Mouse (Mus musculus) splenic B cell, adult 2 months (primary cell): ENCODE results near the gene Tceal3.
A peak's percentile ranks its signal among the peaks of the same experiment; 100 is the strongest.
"Not testable (repeated sequence)": the region's sequence is repeated elsewhere in the genome, so short reads cannot be mapped to it uniquely, and the experiment has no call there.

Experiments used
- DNase-seq: peaks from one replicate; pipeline ENCODE4 v3.0.0-alpha.2; 2011; ENCODE audit warnings: low read depth, low spot score
- H3K27me3 ChIP-seq: 2 replicates; pipeline ENCODE4 v1.6.1; 2012; ENCODE audit warnings: mild to moderate bottlenecking, low read length, moderate library complexity, mixed read lengths; ENCODE audit not compliant: control insufficient read depth, poor library complexity, insufficient read depth, severe bottlenecking
- H3K36me3 ChIP-seq: 2 replicates; pipeline ENCODE4 v1.6.1; 2012; ENCODE audit warnings: mild to moderate bottlenecking, low read length, moderate library complexity, mixed read lengths; ENCODE audit not compliant: control insufficient read depth, poor library complexity, insufficient read depth, severe bottlenecking

Gene Tceal3

DNA sequence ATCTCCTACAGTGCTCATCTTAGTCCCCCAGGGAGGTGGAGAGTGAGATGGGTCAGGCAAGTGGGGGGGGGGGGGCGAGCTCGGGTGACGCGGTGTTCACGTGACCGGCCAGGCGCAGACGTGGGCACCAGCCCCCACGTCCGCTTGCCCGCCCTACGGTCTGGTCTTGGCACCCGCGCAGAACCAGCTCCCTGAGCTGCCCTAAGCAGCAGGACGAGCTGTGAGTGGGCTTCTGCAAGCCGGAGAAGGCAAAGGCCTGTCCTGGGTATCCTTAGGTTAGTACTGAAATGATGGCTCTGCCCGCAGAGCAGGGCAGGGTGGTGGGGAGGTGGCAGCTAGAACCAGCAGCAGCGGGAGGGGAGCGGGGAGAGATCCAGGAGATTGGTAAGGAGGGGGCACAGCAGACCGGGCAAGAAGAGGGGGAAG, 75.7 kb downstream of the Tceal3 start:
- no peak for DNase-seq
- no peaks in the 10 kb centered on the region for H3K36me3 ChIP-seq
- no peaks in the 10 kb centered on the region for H3K27me3 ChIP-seq

DNA sequence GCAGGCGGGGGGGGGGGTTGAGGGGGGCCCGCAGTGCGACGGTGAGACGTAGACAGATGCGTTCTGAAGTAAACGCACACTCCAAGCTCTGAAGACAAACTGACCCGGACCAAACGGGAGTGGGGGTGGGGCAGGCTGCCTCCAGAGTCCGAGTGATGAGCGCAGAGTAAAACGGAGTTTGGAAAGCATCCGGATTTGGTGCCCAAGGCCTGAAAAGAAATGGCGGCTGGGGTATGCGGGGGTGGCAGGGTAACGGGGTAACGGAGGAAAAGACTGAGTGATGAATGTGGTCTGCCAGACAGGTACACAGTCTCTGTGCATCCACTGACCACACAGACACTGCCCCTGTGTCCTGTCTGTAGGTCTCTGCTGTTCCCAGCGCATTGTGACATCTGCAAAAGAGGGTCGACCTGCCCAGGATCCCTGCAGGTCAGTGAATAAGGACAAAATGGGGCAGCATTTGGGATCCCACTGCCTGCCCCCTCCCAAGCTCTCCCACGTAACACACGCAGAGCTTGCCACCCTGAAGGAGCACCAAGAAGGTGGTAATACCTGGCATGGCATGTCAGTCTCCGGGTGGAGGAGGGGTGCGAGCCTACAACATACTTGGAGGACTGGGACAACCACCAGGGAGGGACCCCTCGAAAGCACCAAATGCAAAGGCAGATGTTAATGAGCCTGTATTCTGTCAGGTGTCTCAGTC, 76.3 kb downstream of the Tceal3 start:
- not testable (repeated sequence) for DNase-seq, H3K27me3 ChIP-seq, H3K36me3 ChIP-seq

DNA sequence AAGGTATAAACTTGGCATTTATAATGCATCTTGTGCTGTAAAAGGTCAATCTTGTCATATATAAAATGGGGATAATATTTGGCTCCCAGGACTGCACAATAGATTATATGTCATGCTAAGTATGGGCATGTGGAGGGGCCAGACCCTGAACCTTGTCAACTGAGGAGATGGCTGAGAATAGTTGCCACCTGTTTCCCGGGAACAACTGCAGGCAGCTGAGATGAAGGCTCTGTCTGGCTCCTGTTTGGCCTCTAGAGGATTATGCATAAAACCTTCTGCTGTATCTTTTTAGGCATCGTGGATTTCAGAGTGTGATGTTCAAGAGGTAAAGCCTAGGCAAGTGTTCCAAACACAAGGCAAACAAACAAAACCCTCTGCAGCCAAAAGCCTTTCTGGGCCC, 78.2 kb downstream of the Tceal3 start:
- no peak for DNase-seq
- Histone ChIP-seq H3K27me3 (no peaks in the 10 kb centered on the region), H3K36me3 (no peaks in the 10 kb centered on the region)

DNA sequence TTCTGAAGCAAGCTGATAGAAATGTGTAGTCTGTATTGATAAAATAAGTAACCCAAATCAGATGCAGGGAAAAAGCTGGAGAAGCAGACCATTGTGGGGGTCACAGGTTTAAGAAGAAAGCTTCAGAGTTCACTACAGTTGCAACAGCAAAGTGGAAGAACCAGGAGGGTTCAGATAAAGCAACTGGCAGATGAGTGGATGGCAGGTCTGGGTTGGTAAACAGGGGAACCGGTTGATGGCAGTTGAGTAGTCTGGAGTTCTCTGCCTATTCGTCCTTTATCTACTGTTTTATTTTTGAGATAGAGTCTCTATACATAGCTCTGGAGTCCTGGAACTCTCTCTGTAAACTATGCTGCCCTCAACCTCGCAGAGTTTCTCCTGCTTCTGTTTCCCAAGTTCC, 90.3 kb downstream of the Tceal3 start:
- no peaks in the 10 kb centered on the region for H3K36me3 ChIP-seq
- H3K27me3 ChIP-seq = no peaks in the 10 kb centered on the region
- DNase-seq = no peak

DNA sequence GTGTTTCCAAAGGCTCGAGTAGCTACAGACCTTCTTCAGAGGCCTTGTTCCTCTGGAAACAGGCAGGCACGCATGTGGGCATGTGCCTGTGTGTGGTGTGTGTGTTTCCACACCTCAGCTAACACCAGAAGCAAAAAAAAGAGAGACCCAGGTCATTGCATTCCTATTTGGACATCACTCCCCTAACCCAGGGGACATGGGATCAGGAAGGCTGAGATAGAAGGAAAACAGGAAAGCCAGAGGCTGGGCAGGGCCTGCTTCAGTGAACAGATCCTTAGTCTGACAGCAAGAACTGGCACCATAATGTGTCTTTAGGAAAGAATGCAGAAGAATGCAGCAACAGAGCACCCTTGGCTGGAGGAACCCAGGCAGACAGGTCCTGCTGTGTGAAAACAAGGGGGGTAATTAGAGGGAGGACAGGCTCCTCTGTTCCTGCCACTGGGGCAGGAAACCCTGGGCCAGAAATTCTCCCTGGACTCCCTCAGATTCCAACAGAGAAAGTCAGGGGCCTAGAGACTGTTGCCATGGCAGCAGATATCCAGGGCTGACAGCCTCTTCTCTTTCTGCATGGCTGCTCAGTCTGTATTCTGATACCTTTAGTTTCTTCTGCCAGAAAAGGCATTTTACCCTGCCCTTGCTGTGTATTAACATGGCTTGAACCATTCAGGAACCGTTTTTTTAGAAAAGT, 101.1 kb downstream of the Tceal3 start:
- DNase-seq, H3K36me3 ChIP-seq, H3K27me3 ChIP-seq: not testable (repeated sequence)

DNA sequence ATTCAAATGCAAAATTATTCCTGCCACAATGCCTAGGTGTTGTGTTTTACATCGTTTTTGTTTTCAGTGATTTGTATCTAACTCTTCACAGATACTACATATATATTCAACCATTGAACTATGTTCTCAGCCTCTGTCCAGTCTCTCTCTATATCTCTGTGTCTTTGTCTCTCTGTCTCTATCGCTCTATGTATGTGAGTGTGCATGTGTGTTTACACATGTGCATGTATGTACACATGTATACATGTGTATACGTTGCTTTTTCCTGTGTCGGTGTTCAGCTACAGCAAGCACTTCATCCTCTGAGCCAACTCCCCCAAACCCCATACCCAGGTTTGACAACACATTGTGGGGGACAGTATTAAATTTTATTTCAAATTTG, 101.6 kb downstream of the Tceal3 start:
- no peaks in the 10 kb centered on the region for H3K36me3 ChIP-seq
- DNase-seq = no peak
- H3K27me3 ChIP-seq = no peaks in the 10 kb centered on the region

DNA sequence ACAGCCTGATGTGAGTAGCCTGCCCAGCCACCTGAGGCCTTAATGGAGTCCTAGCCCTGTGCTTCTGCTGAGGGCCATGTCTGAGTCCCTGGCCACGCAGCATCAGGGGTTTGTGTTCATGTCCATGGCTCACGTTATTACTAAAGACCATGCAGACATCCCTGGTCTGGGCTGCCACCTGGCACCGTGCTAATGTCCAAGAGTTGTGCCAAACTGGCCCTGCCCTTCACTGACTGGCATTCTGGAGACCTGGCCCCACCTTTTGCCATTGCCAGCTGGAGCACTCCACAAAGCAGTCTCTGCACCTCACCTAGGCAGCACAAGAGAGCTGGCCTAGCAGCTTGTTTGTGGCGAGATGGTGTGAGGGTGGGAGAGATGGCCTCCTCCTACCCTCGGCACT, 102.6 kb downstream of the Tceal3 start:
- Histone ChIP-seq H3K27me3 (no peaks in the 10 kb centered on the region), H3K36me3 (no peaks in the 10 kb centered on the region)
- no peak for DNase-seq

DNA sequence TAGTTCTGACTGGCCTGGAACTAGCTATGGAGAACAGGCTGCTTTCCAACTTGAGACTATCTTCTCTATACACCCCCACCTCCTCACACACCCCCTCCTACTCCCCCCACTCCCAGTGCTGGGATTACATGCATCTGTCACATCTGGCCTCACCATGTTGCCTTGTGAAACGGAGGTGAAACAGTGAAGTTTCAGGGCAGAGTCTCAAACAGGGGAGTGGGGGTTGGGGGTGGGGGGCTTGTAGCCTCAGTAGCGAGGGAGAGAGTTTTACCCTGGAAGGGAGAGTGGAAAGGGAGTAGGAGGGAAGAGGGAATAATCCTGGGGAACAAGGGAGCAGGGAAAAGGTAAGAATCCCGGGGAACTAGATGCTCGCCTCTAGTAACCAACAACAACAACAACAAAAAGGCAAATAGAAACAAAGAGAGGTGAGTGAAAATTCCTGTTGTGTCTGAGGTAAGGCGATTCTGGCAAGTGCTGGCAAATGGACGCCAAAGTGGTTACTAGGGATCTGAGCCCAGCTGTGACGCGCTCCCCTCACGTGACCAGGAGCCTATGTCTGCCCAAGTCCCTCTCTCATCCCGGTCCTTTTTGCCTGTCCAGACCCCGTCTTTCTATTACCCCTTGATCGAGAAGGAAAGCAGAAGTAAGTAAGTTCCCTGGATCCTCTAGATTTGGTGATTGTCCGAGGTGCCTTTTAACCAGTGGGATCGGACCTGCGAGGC, 117.0 kb downstream of the Tceal3 start, which contains the start of gene Tceal1:
TSS of gene Tceal1 (plus strand) at position 537 of the 722 bp plus-strand sequence.
- H3K36me3 ChIP-seq = no peaks in the 10 kb centered on the region
- H3K27me3 ChIP-seq = no peaks in the 10 kb centered on the region
- peak; percentile 10 for DNase-seq

DNA sequence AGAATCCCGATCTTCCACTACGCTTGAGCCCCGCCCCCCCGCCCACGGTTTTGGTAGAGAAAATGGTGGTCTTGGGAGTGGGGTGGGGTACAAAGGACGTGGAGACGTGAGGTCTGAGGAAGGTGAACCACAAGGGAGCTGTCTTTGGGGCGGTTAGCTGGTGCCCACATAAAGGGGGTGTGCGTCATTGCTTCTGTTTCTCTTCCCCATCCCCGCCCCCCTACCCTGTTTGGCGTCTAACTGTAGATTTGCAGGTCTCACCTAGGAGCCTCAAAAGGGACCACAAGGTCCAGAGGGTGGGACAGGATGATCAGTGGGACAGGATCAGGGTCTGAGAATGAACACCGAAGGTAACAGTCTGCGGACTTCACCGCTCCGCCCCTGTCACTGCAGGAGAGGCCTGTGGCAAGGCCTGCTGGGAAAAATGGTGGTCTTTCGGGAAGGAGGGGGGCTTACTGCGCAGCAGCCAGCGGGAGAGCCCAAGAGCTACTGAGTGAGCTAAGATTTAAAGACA, 117.6 kb downstream of the Tceal3 start:
- H3K27me3 ChIP-seq = no peaks in the 10 kb centered on the region
- no peaks in the 10 kb centered on the region for H3K36me3 ChIP-seq
- peak; percentile 57 for DNase-seq

DNA sequence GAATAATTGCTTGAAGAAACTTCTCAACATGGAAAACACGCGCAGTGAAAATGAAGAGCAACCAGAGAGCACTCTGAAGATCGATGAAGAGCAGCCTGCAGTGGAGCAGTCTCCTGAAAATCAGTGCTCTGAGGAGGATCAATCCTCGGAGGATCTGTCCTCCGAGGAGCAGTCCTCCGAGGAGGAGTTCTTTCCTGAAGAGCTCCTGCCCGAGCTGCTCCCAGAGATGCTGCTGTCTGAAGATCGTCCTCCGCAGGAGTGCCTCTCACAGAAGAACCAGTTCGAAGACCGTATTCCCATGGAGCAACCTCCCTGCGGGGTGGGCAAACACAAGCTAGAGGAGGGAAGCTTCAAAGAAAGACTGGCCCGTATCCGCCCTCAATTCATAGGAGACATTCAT, 118.1 kb downstream of the Tceal3 start:
- no peaks in the 10 kb centered on the region for H3K27me3 ChIP-seq
- DNase-seq = no peak

DNA sequence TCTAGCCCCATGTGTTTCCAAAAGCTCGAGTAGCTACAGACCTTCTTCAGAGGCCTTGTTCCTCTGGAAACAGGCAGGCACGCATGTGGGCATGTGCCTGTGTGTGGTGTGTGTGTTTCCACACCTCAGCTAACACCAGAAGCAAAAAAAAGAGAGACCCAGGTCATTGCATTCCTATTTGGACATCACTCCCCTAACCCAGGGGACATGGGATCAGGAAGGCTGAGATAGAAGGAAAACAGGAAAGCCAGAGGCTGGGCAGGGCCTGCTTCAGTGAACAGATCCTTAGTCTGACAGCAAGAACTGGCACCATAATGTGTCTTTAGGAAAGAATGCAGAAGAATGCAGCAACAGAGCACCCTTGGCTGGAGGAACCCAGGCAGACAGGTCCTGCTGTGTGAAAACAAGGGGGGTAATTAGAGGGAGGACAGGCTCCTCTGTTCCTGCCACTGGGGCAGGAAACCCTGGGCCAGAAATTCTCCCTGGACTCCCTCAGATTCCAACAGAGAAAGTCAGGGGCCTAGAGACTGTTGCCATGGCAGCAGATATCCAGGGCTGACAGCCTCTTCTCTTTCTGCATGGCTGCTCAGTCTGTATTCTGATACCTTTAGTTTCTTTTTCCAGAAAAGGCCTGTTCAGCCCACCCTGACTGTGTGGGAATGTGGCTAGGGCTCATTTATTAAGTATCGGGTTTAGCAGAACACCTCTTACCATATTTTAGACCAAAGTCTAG, 124.3 kb downstream of the Tceal3 start:
- DNase-seq, H3K36me3 ChIP-seq, H3K27me3 ChIP-seq: not testable (repeated sequence)

More for the DNA sequence above, 118.1 kb downstream of the Tceal3 start:
- no peaks in the 10 kb centered on the region for H3K36me3 ChIP-seq
